Mouse (Mus musculus): Measurements from ENCODE around the gene Rexo5. TPM values are rescaled to one million over a fixed set of nuclear protein-coding genes. Genes with fewer than 3 reads are reported as not detected.

The Rexo5 gene
- polyA plus RNA-seq (2012; ENCODE audit: insufficient read depth, insufficient read length, missing spikeins), result 5.4 and 8.4 TPM in 2 replicates

DNA sequence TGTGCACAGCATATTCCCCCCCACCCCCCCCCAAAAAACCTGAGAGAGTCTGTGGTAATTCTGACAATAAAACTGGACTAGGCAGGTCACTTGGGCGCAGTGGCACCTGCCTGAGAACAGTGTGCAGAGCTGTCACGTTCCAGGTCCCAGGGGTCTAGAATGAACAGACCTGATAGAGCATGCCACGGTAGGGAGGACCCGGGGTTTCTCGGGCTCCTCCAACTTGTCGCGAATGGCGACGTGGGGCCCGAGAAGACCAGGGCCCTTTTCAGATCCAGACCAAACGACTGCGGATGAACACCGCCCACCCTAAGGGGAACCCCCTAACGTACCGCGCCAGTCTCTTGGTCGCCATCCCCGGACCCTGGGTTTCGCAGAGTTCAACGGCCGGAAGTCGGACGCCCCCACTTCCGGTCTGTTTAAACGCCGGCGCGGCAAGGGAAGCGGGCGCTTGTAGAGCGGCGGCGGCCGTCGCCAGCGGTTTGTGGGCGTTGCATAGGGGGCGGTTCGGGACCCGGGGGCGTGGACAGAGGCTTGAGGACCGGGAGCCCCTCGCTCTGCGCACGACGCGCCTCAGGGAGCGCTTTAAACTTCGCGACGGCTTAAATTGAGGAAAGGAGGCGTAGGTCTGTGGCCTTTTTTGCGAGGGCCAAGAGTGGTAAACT, at the start of gene Rexo5, which contains the start of gene Eri2:
Gene Rexo5, plus strand, starts transcription at position 421 of the 665 bp plus-strand sequence.
Gene Eri2, minus strand, starts transcription at position 473 of the 665 bp plus-strand sequence.
- Histone ChIP-seq H3K27ac (replicated peaks; ENCODE audit: low read depth, low read length) (peak within 1 kb of the TSS; percentile 4; the same call in 1 of the 2 replicates), H3K4me3 (ENCODE audit: insufficient read depth, low read depth, low read length) (peak within 1 kb of the TSS; percentile 92), H3K4me1 (ENCODE audit: control insufficient read depth, insufficient read depth, insufficient read length, low read length) (0 out of 2 replicates have a peak, but pooled peaks cover 2% of the 10 kb centered on the region)

GRCm38 (mm10) chr7:119744321-119744720, 49.5 kb upstream of the Rexo5 start:
- Histone ChIP-seq H3K4me1 (ENCODE audit: control insufficient read depth, insufficient read depth, insufficient read length, low read length) (peaks cover 2% of the 10 kb centered on the region; the same call in 1 of the 2 replicates), H3K27ac (replicated peaks; ENCODE audit: low read depth, low read length) (no peak overlapping the region), H3K4me3 (ENCODE audit: insufficient read depth, low read depth, low read length) (peak overlapping the region; percentile 23; the same call in 1 of the 2 replicates)

DNA sequence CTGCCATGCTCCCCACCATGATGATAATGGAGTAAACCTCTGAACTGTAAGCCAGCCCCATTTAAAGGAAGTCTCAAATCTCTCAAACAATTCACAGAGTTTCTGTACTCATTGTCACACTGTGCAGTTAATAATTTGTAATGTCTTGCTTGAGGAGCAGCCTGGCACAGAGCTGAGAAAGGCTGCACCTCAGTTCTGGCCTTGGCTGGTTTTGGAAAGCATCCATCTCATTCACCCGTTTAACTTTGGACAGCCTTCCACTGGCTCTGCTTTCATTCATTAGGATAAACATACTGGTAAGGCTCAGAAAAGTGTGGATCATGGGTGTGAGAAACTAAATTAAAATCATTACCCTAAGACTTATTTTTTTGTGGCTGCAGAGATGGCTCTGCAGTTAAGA, 47.9 kb upstream of the Rexo5 start:
- Histone ChIP-seq H3K27ac (replicated peaks; ENCODE audit: low read depth, low read length) (no peak overlapping the region; the same call in 1 of the 2 replicates), H3K4me1 (ENCODE audit: control insufficient read depth, insufficient read depth, insufficient read length, low read length) (peaks cover 2% of the 10 kb centered on the region; the same call in 1 of the 2 replicates), H3K4me3 (ENCODE audit: insufficient read depth, low read depth, low read length) (no peak overlapping the region)

DNA sequence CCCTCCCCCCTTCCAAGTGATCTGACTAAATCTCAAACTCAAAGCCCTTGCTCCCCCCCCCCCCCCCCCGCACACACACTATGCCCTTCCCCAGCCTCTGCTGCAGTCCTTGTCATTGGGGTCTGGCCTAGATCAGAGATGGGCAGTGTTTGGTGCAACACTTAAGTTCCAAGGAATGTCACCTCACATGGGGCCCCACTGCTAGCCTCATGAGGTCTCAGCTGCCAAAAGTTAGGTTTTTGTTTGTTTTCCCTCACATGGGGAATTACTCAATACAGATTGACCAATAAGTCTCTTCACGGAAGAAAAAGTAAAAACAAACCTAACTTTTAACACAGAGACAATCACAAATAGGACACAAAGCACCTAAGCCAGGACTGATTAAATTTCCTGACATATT, 45.0 kb upstream of the Rexo5 start:
- Histone ChIP-seq H3K27ac (replicated peaks; ENCODE audit: low read depth, low read length) (no peak overlapping the region), H3K4me3 (ENCODE audit: insufficient read depth, low read depth, low read length) (no peak overlapping the region), H3K4me1 (ENCODE audit: control insufficient read depth, insufficient read depth, insufficient read length, low read length) (peaks cover 2% of the 10 kb centered on the region; the same call in 1 of the 2 replicates)

- H3K4me3 ChIP-seq (ENCODE audit: insufficient read depth, low read depth, low read length), result no peak overlapping the region
- H3K27ac ChIP-seq (replicated peaks; ENCODE audit: low read depth, low read length), result peak overlapping the region; percentile 16; the same call in 1 of the 2 replicates
- peaks cover 2% of the 10 kb centered on the region; the same call in 1 of the 2 replicates for H3K4me1 ChIP-seq (ENCODE audit: control insufficient read depth, insufficient read depth, insufficient read length, low read length)
Measured at GRCm38 (mm10) chr7:119749942-119750341, 43.9 kb upstream of the Rexo5 start.

DNA sequence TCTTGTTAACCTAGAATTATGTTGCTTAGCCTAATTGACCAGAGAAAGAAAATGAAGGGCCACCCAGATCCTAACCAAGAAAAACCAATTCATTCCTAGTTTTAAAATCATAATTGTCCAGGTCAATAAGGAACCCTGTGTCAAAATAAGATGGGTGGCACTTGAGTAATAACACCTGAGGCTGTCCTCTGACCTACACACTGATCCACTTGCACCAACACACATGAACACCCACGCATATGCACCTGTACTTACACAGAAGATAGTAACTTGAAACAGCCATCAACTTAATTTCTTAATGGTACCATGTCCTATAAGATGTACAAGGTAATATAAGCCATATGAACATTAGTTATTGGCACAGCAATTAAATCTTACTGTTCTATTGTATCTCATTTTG, 40.1 kb upstream of the Rexo5 start:
- peaks cover 2% of the 10 kb centered on the region; the same call in 1 of the 2 replicates for H3K4me1 ChIP-seq (ENCODE audit: control insufficient read depth, insufficient read depth, insufficient read length, low read length)
- H3K4me3 ChIP-seq (ENCODE audit: insufficient read depth, low read depth, low read length), result no peak overlapping the region
- no peak overlapping the region for H3K27ac ChIP-seq (replicated peaks; ENCODE audit: low read depth, low read length)

DNA sequence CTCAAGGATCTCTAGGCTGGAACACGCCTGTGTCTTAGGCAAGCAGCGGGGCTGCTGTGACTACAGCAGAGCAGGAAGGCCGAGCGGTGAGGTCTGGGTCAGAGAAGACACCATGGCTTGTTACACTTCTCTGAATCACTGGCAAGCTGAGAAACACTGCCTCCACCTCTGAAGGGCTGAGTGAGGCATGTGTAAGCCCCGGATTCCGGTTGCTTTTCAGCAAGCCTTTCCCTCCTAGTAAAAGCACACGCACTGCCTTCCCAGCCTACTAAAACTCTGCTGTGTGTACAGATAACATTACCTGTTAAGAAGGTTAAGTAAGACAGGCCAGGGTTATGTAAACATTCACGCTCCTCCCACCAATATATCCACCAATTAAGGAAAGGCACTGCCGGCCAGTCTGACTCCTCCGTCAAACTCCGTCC, 33.3 kb upstream of the Rexo5 start, which contains the start of gene Acsm3:
Gene Acsm3, plus strand, starts transcription at position 397 of the 425 bp plus-strand sequence.
- Histone ChIP-seq H3K27ac (replicated peaks; ENCODE audit: low read depth, low read length) (no peak within 1 kb of the TSS), H3K4me3 (ENCODE audit: insufficient read depth, low read depth, low read length) (no peak within 1 kb of the TSS), H3K4me1 (ENCODE audit: control insufficient read depth, insufficient read depth, insufficient read length, low read length) (no peaks in the 10 kb centered on the region)

GRCm38 (mm10) chr7:119762166-119762697, 31.6 kb upstream of the Rexo5 start:
- Histone ChIP-seq H3K4me1 (ENCODE audit: control insufficient read depth, insufficient read depth, insufficient read length, low read length) (no peaks in the 10 kb centered on the region), H3K27ac (replicated peaks; ENCODE audit: low read depth, low read length) (no peak overlapping the region), H3K4me3 (ENCODE audit: insufficient read depth, low read depth, low read length) (no peak overlapping the region)

DNA sequence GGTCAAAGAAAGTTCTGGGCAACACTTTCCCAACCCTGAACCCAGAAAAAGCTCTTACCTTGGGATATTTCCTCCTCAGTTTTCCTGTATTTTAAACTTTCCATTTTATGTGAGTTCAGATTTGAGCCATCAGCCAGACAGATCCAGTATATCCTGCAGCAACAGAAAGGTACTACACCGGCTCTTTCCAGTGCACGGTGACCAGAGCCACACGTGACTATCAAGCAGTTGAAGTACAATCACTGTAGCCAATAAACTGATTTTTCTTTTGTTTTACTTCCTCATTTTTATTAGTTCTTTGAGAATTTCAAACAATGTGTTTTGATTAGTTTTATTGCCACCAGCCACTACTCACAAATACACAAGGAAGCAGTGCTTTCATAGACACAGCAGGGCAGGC, 29.4 kb upstream of the Rexo5 start:
- H3K4me1 ChIP-seq (ENCODE audit: control insufficient read depth, insufficient read depth, insufficient read length, low read length), result no peaks in the 10 kb centered on the region
- H3K27ac ChIP-seq (replicated peaks; ENCODE audit: low read depth, low read length), result no peak overlapping the region
- H3K4me3 ChIP-seq (ENCODE audit: insufficient read depth, low read depth, low read length), result no peak overlapping the region

DNA sequence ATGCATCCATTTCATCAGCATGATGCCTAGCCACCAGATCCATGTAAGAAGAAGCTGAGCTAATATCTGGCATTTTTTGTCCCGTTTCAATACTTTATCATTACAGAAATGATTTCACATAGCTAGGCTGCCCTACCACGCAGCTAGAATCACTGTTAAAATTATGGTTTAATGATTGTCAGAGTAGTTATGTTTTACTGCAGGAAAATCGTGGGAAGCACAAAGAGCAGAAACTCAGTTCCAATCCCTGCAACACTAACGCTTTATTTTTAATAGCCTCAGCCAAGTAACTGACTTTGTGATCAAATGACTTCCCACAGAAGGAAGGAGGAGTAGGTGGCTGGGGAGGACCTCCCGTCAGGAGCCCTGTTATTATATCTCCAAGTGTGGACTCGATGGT, 26.8 kb upstream of the Rexo5 start:
- no peaks in the 10 kb centered on the region for H3K4me1 ChIP-seq (ENCODE audit: control insufficient read depth, insufficient read depth, insufficient read length, low read length)
- H3K27ac ChIP-seq (replicated peaks; ENCODE audit: low read depth, low read length), result no peak overlapping the region
- H3K4me3 ChIP-seq (ENCODE audit: insufficient read depth, low read depth, low read length), result no peak overlapping the region

- no peak overlapping the region for H3K4me3 ChIP-seq (ENCODE audit: insufficient read depth, low read depth, low read length)
- H3K27ac ChIP-seq (replicated peaks; ENCODE audit: low read depth, low read length), result no peak overlapping the region
- H3K4me1 ChIP-seq (ENCODE audit: control insufficient read depth, insufficient read depth, insufficient read length, low read length), result no peaks in the 10 kb centered on the region
Measured at GRCm38 (mm10) chr7:119769895-119770294, 23.9 kb upstream of the Rexo5 start.

- Histone ChIP-seq H3K27ac (replicated peaks; ENCODE audit: low read depth, low read length) (no peak overlapping the region), H3K4me1 (ENCODE audit: control insufficient read depth, insufficient read depth, insufficient read length, low read length) (peaks cover 6% of the 10 kb centered on the region; the same call in 1 of the 2 replicates), H3K4me3 (ENCODE audit: insufficient read depth, low read depth, low read length) (no peak overlapping the region)
Measured at GRCm38 (mm10) chr7:119783453-119783852, 10.4 kb upstream of the Rexo5 start.

GRCm38 (mm10) chr7:119784908-119785307, 8.9 kb upstream of the Rexo5 start:
- no peak overlapping the region for H3K4me3 ChIP-seq (ENCODE audit: insufficient read depth, low read depth, low read length)
- H3K4me1 ChIP-seq (ENCODE audit: control insufficient read depth, insufficient read depth, insufficient read length, low read length), result peaks cover 6% of the 10 kb centered on the region; the same call in 1 of the 2 replicates
- H3K27ac ChIP-seq (replicated peaks; ENCODE audit: low read depth, low read length), result no peak overlapping the region

DNA sequence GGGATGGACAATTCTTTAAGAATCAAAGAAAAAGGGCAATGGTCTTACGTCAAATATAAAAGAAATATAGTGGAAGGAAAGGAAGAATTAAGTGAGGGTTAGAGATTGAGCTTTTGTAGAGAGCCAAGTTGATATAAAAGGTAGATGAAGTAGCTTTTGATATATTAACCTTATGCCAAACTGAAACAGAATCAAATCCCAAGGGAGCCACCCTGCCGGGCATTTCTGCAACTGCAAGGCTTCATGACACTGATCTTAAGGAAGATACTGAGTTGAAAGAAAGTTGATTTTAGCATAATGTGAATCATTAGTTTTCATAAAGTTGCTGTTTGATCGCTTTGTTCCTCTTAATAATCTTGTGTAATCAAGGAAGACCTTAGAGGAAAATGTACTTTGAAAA, 4.8 kb upstream of the Rexo5 start:
- Histone ChIP-seq H3K27ac (replicated peaks; ENCODE audit: low read depth, low read length) (no peak overlapping the region), H3K4me3 (ENCODE audit: insufficient read depth, low read depth, low read length) (no peak overlapping the region), H3K4me1 (ENCODE audit: control insufficient read depth, insufficient read depth, insufficient read length, low read length) (no peaks in the 10 kb centered on the region)

DNA sequence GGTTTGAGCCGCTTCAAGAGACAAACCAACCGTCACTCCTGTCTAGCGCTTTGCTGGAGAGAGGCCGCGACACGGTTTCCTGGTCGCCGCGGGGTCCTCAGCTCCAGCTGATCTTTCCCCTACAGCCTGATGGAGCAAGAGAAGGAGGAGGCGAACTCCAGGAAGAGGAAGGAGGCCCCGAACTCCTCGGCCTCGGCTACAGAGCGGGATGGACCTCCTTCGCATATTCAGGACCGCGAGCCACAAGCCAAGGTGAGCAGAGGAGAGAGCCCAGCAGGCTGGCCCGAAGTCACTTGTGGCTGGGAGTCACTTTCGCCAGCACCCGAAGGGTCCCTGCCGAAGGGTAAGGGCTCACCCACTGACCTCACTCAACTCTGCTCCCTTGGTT, 439 bp downstream of the Rexo5 start:
- Histone ChIP-seq H3K4me3 (ENCODE audit: insufficient read depth, low read depth, low read length) (peak overlapping the region; percentile 92), H3K4me1 (ENCODE audit: control insufficient read depth, insufficient read depth, insufficient read length, low read length) (0 out of 2 replicates have a peak, but pooled peaks cover 2% of the 10 kb centered on the region), H3K27ac (replicated peaks; ENCODE audit: low read depth, low read length) (no peak overlapping the region)

Data from brown adipose tissue, adult 24 weeks (tissue).